Mouse (Mus musculus) thymus, adult 2 months (tissue): Measurements from ENCODE around the gene Zfp518a.

ENCODE experiments used
- CTCF ChIP-seq: fragments of 200-500 bp; IDR thresholded peaks from 2 replicates; pipeline ENCODE4 v1.5.1; 2012; ENCODE audit warnings: mild to moderate bottlenecking, control low read depth, low read length, moderate library complexity, borderline replicate concordance; ENCODE audit not compliant: control insufficient read depth, poor library complexity, insufficient read depth; ENCODE audit errors: extremely low read depth
- POLR2A ChIP-seq: fragments of 200-500 bp; IDR thresholded peaks from 2 replicates; pipeline ENCODE4 v1.6.1; 2012; ENCODE audit warnings: mild to moderate bottlenecking, low read length, control low read depth, moderate library complexity; ENCODE audit not compliant: control insufficient read depth, poor library complexity, insufficient read depth; ENCODE audit errors: extremely low read depth

GRCm38 (mm10) chr19:40936038-40936437 is 41.5 kb downstream of the Zfp518a start:
- TF ChIP-seq CTCF (no peak), POLR2A (no peak)
